Mouse (Mus musculus) hindbrain, embryonic 11.5 days (tissue): ENCODE measurements at regions not wholly inside any gene's neighbourhood (a gene's known extent, or its start where the extent isn't known, plus 50 kb on each side); places are given as distances from the start of the nearest gene placed in this dataset.

Experiments used
- ATAC-seq: fragments of 200-750 bp; cut with Nextera tagmentation; 2 replicates; pipeline ENCODE4 v1.8.0; 2017; ENCODE audit warnings: mild to moderate bottlenecking, moderate TSS enrichment, moderate library complexity; ENCODE audit not compliant: low FRiP score
- DNase-seq: peaks from one replicate; pipeline ENCODE4 v3.0.0-alpha.2; 2015; ENCODE audit warnings: low spot score
- H3K27ac ChIP-seq: fragments of 300-500 bp; sonication (generic); 2 replicates; pipeline ENCODE4 v1.5.1; 2014; ENCODE audit warnings: mild to moderate bottlenecking, low read depth, low read length
- H3K27me3 ChIP-seq: fragments of 300-500 bp; sonication (generic); 2 replicates; pipeline ENCODE4 v1.6.1; 2014; ENCODE audit warnings: mild to moderate bottlenecking, low read length, moderate library complexity, mixed read lengths; ENCODE audit not compliant: control insufficient read depth, insufficient read depth
- H3K36me3 ChIP-seq: fragments of 300-500 bp; sonication (generic); 2 replicates; pipeline ENCODE4 v1.6.1; 2014; ENCODE audit warnings: mild to moderate bottlenecking, low read length, moderate library complexity, mixed read lengths; ENCODE audit not compliant: control insufficient read depth, insufficient read depth
- H3K4me1 ChIP-seq: fragments of 300-500 bp; sonication (generic); replicated peaks from 2 replicates; pipeline ENCODE4 v1.6.1; 2014; ENCODE audit warnings: low read length, mixed read lengths; ENCODE audit not compliant: control insufficient read depth, insufficient read depth
- H3K4me2 ChIP-seq: fragments of 300-500 bp; sonication (generic); replicated peaks from 2 replicates; pipeline ENCODE4 v1.6.1; 2014; ENCODE audit warnings: mild to moderate bottlenecking, low read depth, low read length
- H3K4me3 ChIP-seq: fragments of 300-500 bp; sonication (generic); 2 replicates; pipeline ENCODE4 v1.5.1; 2014; ENCODE audit warnings: low read depth, low read length
- H3K9ac ChIP-seq: fragments of 300-500 bp; sonication (generic); 2 replicates; pipeline ENCODE4 v1.6.1; 2014; ENCODE audit warnings: low read depth, low read length
- H3K9me3 ChIP-seq: fragments of 300-500 bp; sonication (generic); 2 replicates; pipeline ENCODE4 v1.6.1; 2016; ENCODE audit warnings: low read length; ENCODE audit not compliant: control insufficient read depth
- WGBS: fragments of 180-500 bp; shearing (Covaris S2); extraction: QIAGEN DNeasy Blood & Tissue Kit; methylation state at CpG from one replicate; pipeline ENCODE4 v1.1.7; 2014; 5-methylcytosine and 5-hydroxymethylcytosine counted together

DNA sequence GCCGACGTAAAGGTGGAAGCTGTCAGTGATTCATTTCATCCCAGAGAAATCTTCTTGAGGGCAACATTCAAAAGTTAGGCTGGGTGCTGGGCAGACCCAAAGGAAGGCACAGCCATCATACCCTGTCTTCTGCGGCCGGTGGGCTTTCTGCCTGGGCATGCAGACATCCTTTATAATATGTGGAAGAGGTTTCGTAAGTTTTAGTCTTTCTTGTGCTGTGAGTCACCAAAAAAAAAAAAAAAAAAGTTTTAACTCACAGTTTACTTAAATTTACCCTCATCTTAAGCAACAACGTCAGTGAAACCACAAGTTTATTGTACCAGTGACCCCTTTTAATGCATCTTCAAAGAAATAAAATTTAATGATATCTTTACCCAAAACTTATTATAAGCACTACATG lies 128.7 kb downstream of the Dusp6 start:
- WGBS = 95% methylated on average over 6 of the region's 6 CpGs
- no peak overlapping the region for H3K9ac ChIP-seq
- no peaks in the 10 kb centered on the region for H3K36me3 ChIP-seq
- H3K27me3 ChIP-seq = no peaks in the 10 kb centered on the region
- H3K4me2 ChIP-seq = no peak overlapping the region
- H3K9me3 ChIP-seq = no peaks in the 10 kb centered on the region
- H3K4me1 ChIP-seq = no peaks in the 10 kb centered on the region
- DNase-seq = no peak
- no peak overlapping the region for H3K4me3 ChIP-seq
- no peak overlapping the region for H3K27ac ChIP-seq
- ATAC-seq = no peak

DNA sequence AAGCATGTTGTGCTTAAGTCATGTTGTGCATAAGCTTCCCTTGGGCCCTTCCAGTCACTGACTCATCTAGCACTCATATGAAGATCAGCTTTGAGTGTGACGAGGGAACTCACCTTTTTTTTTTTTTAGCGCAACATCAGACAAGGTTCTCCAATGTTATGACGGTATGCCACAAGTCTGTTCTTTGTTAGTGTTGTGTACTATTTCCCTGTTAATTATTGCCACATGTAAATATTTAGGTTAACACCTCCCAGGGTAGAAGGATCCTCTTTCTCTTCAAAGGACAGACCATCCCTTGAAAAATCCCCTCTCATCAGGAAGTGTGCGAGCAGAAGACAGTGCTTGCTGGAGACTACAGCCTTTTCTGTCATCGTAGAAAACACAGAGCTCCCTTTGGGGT lies 129.9 kb downstream of the Dusp6 start:
- no peak for ATAC-seq
- Histone ChIP-seq H3K4me3 (no peak overlapping the region), H3K4me1 (no peaks in the 10 kb centered on the region), H3K9ac (no peak overlapping the region), H3K9me3 (no peaks in the 10 kb centered on the region), H3K36me3 (no peaks in the 10 kb centered on the region), H3K27me3 (no peaks in the 10 kb centered on the region), H3K4me2 (no peak overlapping the region), H3K27ac (no peak overlapping the region)
- no peak for DNase-seq
- WGBS = 82% methylated on average over 5 of the region's 5 CpGs

DNA sequence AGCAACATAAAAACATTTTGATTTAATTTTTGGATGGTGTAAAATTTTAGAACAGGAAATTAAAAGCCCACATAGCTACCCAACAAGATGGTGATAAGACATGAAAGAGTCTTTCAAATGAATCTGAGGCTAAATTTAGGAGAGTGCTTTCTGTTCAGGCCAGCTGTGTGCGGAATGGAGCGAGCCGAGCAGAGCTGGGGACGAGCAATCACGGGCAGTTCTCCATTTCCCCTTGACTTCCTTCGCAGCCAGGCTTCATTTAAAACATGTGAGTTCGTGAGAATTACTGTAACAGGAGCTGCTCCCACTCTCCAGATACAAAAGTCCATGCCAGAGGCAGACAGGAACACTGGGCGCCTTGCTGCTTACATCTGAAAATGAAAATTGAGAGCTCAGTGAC lies 130.5 kb downstream of the Dusp6 start:
- Histone ChIP-seq H3K9me3 (no peaks in the 10 kb centered on the region), H3K4me3 (no peak overlapping the region), H3K4me1 (no peaks in the 10 kb centered on the region), H3K27me3 (no peaks in the 10 kb centered on the region), H3K4me2 (no peak overlapping the region), H3K27ac (no peak overlapping the region), H3K36me3 (no peaks in the 10 kb centered on the region), H3K9ac (no peak overlapping the region)
- WGBS = 63% methylated on average over 8 of the region's 8 CpGs
- no peak for ATAC-seq
- no peak for DNase-seq

DNA sequence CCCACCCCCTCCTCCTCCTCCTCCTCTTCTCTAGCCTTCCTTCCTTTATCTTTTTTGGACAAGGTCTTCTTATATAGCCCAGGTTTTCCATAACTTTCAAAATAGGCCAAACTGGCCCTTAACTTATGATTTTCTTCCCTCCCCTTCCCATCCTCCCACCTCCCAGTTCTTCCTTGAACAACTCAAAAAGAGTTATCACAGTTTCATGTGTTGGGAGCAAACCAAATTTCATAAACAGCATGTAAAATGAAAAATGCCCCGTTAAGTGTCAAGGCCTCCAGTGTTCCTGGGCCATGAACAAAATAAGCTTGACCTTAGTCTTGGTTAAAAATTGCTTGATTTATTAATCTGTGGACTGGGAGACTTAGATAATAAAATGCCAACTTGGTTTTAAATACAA lies 132.4 kb downstream of the Dusp6 start:
- WGBS = 98% methylated on average over 1 of the region's 1 CpGs
- no peaks in the 10 kb centered on the region for H3K4me1 ChIP-seq

DNA sequence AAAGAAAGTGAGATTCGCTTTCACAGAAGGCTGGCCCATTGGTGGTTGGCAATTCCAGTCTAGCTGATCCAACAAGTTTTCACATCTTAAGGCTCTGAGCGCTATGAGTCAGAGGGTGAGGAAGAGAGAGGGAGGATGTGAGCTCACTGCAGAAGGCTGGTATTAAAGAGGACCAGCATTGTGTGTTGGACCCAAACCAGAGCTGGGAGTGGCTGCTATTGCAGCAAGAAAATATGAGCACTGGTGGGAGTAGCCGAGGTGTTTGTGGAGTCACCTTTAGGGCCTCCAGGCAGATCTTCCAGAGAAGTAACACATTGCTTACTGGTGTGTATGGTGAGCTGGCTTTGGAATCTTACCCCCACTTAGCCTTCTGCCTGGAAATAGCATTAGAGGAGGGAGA lies 133.6 kb downstream of the Dusp6 start:
- no peak for ATAC-seq
- Histone ChIP-seq H3K36me3 (no peaks in the 10 kb centered on the region), H3K27ac (no peak overlapping the region), H3K27me3 (no peaks in the 10 kb centered on the region), H3K9ac (no peak overlapping the region), H3K4me1 (no peaks in the 10 kb centered on the region), H3K4me3 (no peak overlapping the region), H3K9me3 (no peaks in the 10 kb centered on the region), H3K4me2 (no peak overlapping the region)
- WGBS = 82% methylated on average over 3 of the region's 3 CpGs
- no peak for DNase-seq

More for the DNA sequence above, 132.4 kb downstream of the Dusp6 start:
- DNase-seq (no peak), ATAC-seq (no peak)
- Histone ChIP-seq H3K9me3 (no peaks in the 10 kb centered on the region), H3K27ac (no peak overlapping the region), H3K4me2 (no peak overlapping the region), H3K36me3 (no peaks in the 10 kb centered on the region), H3K4me3 (no peak overlapping the region), H3K27me3 (no peaks in the 10 kb centered on the region), H3K9ac (no peak overlapping the region)

DNA sequence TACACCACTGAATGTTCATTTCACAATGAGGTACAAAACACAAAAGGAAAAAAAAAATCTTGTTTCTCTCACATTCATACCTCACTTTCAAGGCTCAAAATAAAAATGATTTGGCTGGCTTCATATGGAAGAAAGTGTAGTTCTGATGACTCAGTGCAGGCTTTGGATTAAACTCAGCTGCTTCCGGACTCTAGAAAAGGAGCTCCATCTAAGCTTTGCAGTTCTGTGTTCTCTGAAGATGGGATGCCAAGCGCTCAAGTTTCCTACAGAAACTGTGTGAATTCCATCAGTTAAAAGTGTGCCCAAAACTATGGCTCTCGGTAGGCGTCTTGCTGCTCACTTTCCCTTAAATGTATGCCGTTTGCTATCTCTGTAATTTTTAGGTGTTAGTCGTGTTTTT lies 137.0 kb downstream of the Dusp6 start:
- WGBS = 89% methylated on average over 6 of the region's 6 CpGs
- H3K9me3 ChIP-seq = no peaks in the 10 kb centered on the region
- H3K4me1 ChIP-seq = no peaks in the 10 kb centered on the region
- DNase-seq = no peak
- no peak overlapping the region for H3K4me3 ChIP-seq
- H3K4me2 ChIP-seq = no peak overlapping the region
- no peaks in the 10 kb centered on the region for H3K36me3 ChIP-seq
- no peak overlapping the region for H3K27ac ChIP-seq
- ATAC-seq = no peak
- H3K9ac ChIP-seq = no peak overlapping the region
- H3K27me3 ChIP-seq = no peaks in the 10 kb centered on the region

DNA sequence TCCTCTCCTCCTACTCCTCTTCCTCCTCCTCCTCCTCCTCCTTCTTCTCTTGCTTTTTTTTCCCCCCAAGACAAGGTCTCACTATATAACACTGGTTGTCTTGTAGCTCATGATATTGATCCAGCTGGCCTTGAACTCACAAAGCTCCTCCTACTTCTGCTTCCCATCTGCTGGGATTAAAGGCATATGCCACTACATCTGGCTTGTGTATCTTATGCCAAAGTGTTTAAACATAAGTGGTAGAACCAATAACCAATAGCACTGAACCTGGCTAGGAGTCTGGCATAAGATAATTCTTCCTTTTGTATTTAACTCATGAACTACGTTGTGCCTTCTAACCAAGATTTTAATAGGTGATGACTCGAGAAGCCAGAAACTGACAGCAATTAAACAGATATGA lies 143.7 kb downstream of the Dusp6 start:
- ATAC-seq (no peak), DNase-seq (no peak)
- Histone ChIP-seq H3K4me1 (no peaks in the 10 kb centered on the region), H3K36me3 (no peaks in the 10 kb centered on the region), H3K27ac (no peak overlapping the region), H3K4me2 (no peak overlapping the region), H3K9ac (no peak overlapping the region), H3K4me3 (no peak overlapping the region), H3K9me3 (no peaks in the 10 kb centered on the region), H3K27me3 (no peaks in the 10 kb centered on the region)
- WGBS = 91% methylated on average over 2 of the region's 2 CpGs

DNA sequence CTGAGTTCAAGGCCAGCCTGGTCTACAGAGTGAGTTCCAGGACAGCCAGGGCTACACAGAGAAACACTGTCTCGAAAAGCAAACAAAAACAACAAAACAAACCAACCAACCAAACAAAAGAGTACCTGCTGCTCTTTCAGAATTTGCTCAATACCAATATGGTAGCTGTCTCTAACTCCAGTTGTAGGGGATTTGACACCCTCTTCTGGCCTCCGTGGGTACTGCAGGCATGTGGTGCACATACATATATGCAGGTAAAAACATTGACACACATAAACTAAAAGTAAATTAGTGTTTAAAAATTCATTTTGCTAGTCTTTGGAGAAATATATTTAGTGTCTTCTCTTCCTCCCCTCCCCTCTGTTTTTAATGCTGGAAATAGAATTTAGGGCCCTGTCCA lies 145.8 kb downstream of the Dusp6 start:
- H3K27ac ChIP-seq = no peak overlapping the region
- H3K4me2 ChIP-seq = no peak overlapping the region
- WGBS = 95% methylated on average over 2 of the region's 2 CpGs
- no peak overlapping the region for H3K4me3 ChIP-seq
- no peak for ATAC-seq
- no peaks in the 10 kb centered on the region for H3K9me3 ChIP-seq
- no peaks in the 10 kb centered on the region for H3K4me1 ChIP-seq
- H3K9ac ChIP-seq = no peak overlapping the region
- H3K36me3 ChIP-seq = no peaks in the 10 kb centered on the region
- H3K27me3 ChIP-seq = no peaks in the 10 kb centered on the region
- DNase-seq = no peak

DNA sequence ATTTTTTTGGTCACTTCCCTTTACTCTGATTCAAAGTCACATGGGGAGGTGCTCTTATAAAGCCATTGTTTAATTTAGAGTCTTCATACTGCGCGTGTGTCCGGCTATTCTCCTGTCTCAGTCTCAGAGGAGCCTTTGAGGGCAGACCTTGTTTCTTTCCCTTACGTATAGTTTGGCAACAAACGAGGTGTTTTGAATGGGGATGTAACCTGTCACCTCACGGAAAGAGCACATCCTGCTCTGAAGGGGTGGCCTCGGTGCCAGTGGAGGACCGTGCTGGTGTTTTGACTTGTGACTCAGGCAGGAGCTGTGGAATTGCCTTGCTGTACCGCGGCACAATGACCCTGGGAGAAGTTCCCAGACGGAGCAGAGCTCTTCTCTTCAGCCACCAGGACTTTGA lies 146.7 kb downstream of the Dusp6 start:
- DNase-seq (no peak), ATAC-seq (no peak)
- H3K4me3 ChIP-seq = no peak overlapping the region
- H3K36me3 ChIP-seq = no peaks in the 10 kb centered on the region
- 82% methylated on average over 11 of the region's 11 CpGs for WGBS
- no peaks in the 10 kb centered on the region for H3K4me1 ChIP-seq
- no peak overlapping the region for H3K27ac ChIP-seq
- H3K4me2 ChIP-seq = no peak overlapping the region
- H3K9me3 ChIP-seq = no peaks in the 10 kb centered on the region
- no peaks in the 10 kb centered on the region for H3K27me3 ChIP-seq
- H3K9ac ChIP-seq = no peak overlapping the region
